ENCODE assay signal across 16 mouse cellular contexts in genomic region chr5:117290081-117290480, GRCm38 (mm10). TPM values are rescaled to one million over a fixed set of nuclear protein-coding genes. Genes with fewer than 3 reads are reported as not detected.
A peak's percentile ranks its signal among the peaks of the same experiment; 100 is the strongest.
DNase-seq lines count a peak whose midpoint lies in the region; ATAC-seq and TF ChIP-seq lines count a peak whose summit lies in the region.
"Had no signal": no experiment of that assay in that cellular context is flagged by ENCODE, and none has a peak within 500 bp of the region (broad histone marks: within the 10 kb centered on the region; RNA-seq: fewer than 3 reads in every experiment).

No protein-coding gene starts in this region.

- H3K36me3 ChIP-seq in forebrain, postnatal 0 days (ENCODE audit: insufficient read depth), result no peaks in the 10 kb centered on the region
- H3K36me3 ChIP-seq in forebrain, embryonic 11.5 days (ENCODE audit: control insufficient read depth, insufficient read depth, low read length), result no peaks in the 10 kb centered on the region
- no peaks in the 10 kb centered on the region for H3K36me3 ChIP-seq in liver, adult 2 months (ENCODE audit: control insufficient read depth, insufficient read depth, low read length)
- H3K36me3 ChIP-seq in liver, embryonic 12.5 days, result peaks cover 10% of the 10 kb centered on the region

- H3K9ac ChIP-seq in forebrain, postnatal 0 days, result no peak overlapping the region
- H3K9ac ChIP-seq in forebrain, embryonic 11.5 days (ENCODE audit: low read length), result no peak overlapping the region
- H3K9ac ChIP-seq in liver, adult 2 months (ENCODE audit: low read depth, low read length), result no peak overlapping the region
- no peak overlapping the region for H3K9ac ChIP-seq in liver, embryonic 12.5 days
- H3K9ac ChIP-seq: embryonic facial prominence, embryonic 13.5 days; hindbrain, embryonic 14.5 days had no signal

- H3K9me3 ChIP-seq in forebrain, postnatal 0 days (ENCODE audit: low read length), result no peaks in the 10 kb centered on the region
- H3K9me3 ChIP-seq in forebrain, embryonic 11.5 days (ENCODE audit: control insufficient read depth, low read length), result peaks cover 2% of the 10 kb centered on the region; the same call in 1 of the 2 replicates
- no peaks in the 10 kb centered on the region; the same call in 1 of the 2 replicates for H3K9me3 ChIP-seq in liver, embryonic 12.5 days (replicated peaks)
- H3K9me3 ChIP-seq: embryonic facial prominence, embryonic 13.5 days had no signal

- no peaks in the 10 kb centered on the region for H3K79me2 ChIP-seq in liver, adult 2 months (ENCODE audit: control insufficient read depth, insufficient read depth, low read length)

- peaks cover 11% of the 10 kb centered on the region; the same call in 1 of the 2 replicates for H3K4me1 ChIP-seq in forebrain, postnatal 0 days (ENCODE audit: insufficient read depth)
- peaks cover 7% of the 10 kb centered on the region for H3K4me1 ChIP-seq in forebrain, embryonic 11.5 days (replicated peaks; ENCODE audit: control insufficient read depth, insufficient read depth, low read length)
- peaks cover 16% of the 10 kb centered on the region for H3K4me1 ChIP-seq in liver, adult 2 months (ENCODE audit: control insufficient read depth, insufficient read depth, low read length)
- peaks cover 31% of the 10 kb centered on the region for H3K4me1 ChIP-seq in liver, embryonic 12.5 days

- no peak for DNase-seq in forebrain, postnatal 0 days
- DNase-seq in forebrain, embryonic 11.5 days (ENCODE audit: low spot score), result no peak
- DNase-seq in liver, adult 2 months (ENCODE audit: extremely low read depth, low read depth, low spot score), result no peak
- DNase-seq in 3T3-L1 (ENCODE audit: low read depth, low spot score) (peak; percentile 13), Patski (ENCODE audit: low read depth, low spot score) (no peak)
- DNase-seq in cerebellum, adult 8-10 months, result no peak
- no peak for DNase-seq in kidney, adult 18-20 months
- DNase-seq: cerebellum, postnatal 36 days; heart, adult 11 months; lung, postnatal 4 days had no signal

- no peak for TF ChIP-seq POLR2A in liver, adult 2 months (IDR thresholded peaks at IDR 0.05; ENCODE audit: extremely low read depth, insufficient read depth, low read length)

- H3K27me3 ChIP-seq in forebrain, postnatal 0 days (ENCODE audit: insufficient read depth, low read length), result no peaks in the 10 kb centered on the region
- H3K27me3 ChIP-seq in forebrain, embryonic 11.5 days (ENCODE audit: control insufficient read depth, insufficient read depth, low read length), result no peaks in the 10 kb centered on the region; the same call in 1 of the 2 replicates
- no peaks in the 10 kb centered on the region for H3K27me3 ChIP-seq in liver, adult 2 months (ENCODE audit: control insufficient read depth, insufficient read depth, low read length)
- H3K27me3 ChIP-seq in liver, embryonic 12.5 days (replicated peaks), result no peaks in the 10 kb centered on the region
- H3K27me3 ChIP-seq in Patski, result no peaks in the 10 kb centered on the region
- H3K27me3 ChIP-seq: embryonic facial prominence, embryonic 13.5 days had no signal

- no peak overlapping the region for H3K27ac ChIP-seq in forebrain, postnatal 0 days (ENCODE audit: low read depth, low read length)
- H3K27ac ChIP-seq in forebrain, embryonic 11.5 days (ENCODE audit: low read depth, low read length), result no peak overlapping the region
- H3K27ac ChIP-seq in liver, adult 2 months (replicated peaks; ENCODE audit: insufficient read depth, low read depth, low read length), result no peak overlapping the region
- H3K27ac ChIP-seq in liver, embryonic 12.5 days, result no peak overlapping the region
- H3K27ac ChIP-seq: embryonic facial prominence, embryonic 13.5 days; forebrain, embryonic 10.5 days; hindbrain, embryonic 14.5 days had no signal

- in situ Hi-C loops in Patski (cut with MboI; ENCODE audit: low pct_unique_long_range_greater_than_20kb), result loop anchor here (25.0 kb wide), 1 partner anchor 853 kb away; no protein-coding TSS in a partner anchor

- POLR2A ChIA-PET in Patski (lab: Charles Lee), result no interaction called here

- CTCF ChIA-PET in Patski (lab: Charles Lee), result interaction anchor here (11.2 kb wide), 1 partner anchor 15 kb away, joined by 101 read pairs; no protein-coding TSS in a partner anchor

- H3K4me2 ChIP-seq in forebrain, postnatal 0 days (ENCODE audit: low read depth), result no peak overlapping the region
- H3K4me2 ChIP-seq in forebrain, embryonic 11.5 days (ENCODE audit: low read depth, low read length, severe bottlenecking), result no peak overlapping the region
- H3K4me2 ChIP-seq in liver, embryonic 12.5 days, result no peak overlapping the region
- H3K4me2 ChIP-seq: embryonic facial prominence, embryonic 13.5 days; hindbrain, embryonic 14.5 days; midbrain, embryonic 11.5 days had no signal

- 95% methylated on average over 2 of the region's 2 CpGs for WGBS in forebrain, postnatal 0 days
- WGBS in forebrain, embryonic 11.5 days, result 96% methylated on average over 2 of the region's 2 CpGs
- 94% methylated on average over 2 of the region's 2 CpGs for WGBS in liver, adult 2 months
- WGBS in liver, embryonic 12.5 days (ENCODE audit: insufficient replicate concordance), result 85% methylated on average over 2 of the region's 2 CpGs

- TF ChIP-seq CTCF in forebrain, postnatal 0 days (IDR thresholded peaks at IDR 0.05; ENCODE audit: low read depth), result peak; percentile 33
- peak; percentile 21; the same call in 1 of the 2 replicates for TF ChIP-seq CTCF in liver, adult 2 months (IDR thresholded peaks at IDR 0.05; ENCODE audit: low read depth, low read length)
- TF ChIP-seq CTCF in Patski (IDR thresholded peaks at IDR 0.05), result peak; percentile 70

- no peak overlapping the region for H3K4me3 ChIP-seq in forebrain, postnatal 0 days (ENCODE audit: low read depth, low read length)
- no peak overlapping the region for H3K4me3 ChIP-seq in forebrain, embryonic 11.5 days (ENCODE audit: low read depth, low read length)
- no peak overlapping the region for H3K4me3 ChIP-seq in liver, adult 2 months (ENCODE audit: insufficient read depth, low read depth, low read length)
- no peak overlapping the region for H3K4me3 ChIP-seq in liver, embryonic 12.5 days
- H3K4me3 ChIP-seq: embryonic facial prominence, embryonic 13.5 days; forebrain, embryonic 10.5 days; myocyte had no signal

- no peak for ATAC-seq in forebrain, postnatal 0 days
- ATAC-seq in forebrain, embryonic 11.5 days (replicated peaks; ENCODE audit: low FRiP score), result no peak
- no peak for ATAC-seq in liver, embryonic 12.5 days
- no peak for ATAC-seq in Patski

RNA-seq across cellular contexts. Expression of gene Pebp1, which starts 2.7 kb away (rescaled TPM):
- total RNA-seq in forebrain, postnatal 0 days (2014; rRNA removed), result 1,357 and 1,641 TPM in 2 replicates
- polyA plus RNA-seq in forebrain, postnatal 0 days (2015; fragmentation: Nextera tagmentation; extraction: Ambion mirVana), result 1,186 and 1,234 TPM in 2 replicates
- polyA plus RNA-seq in forebrain, embryonic 11.5 days (2014; fragmentation: Nextera tagmentation; extraction: Ambion mirVana), result 881 and 979 TPM in 2 replicates
- 252 and 253 TPM in 2 replicates for total RNA-seq in liver, adult 2 months (2014; rRNA removed)
- polyA plus RNA-seq in liver, adult 2 months (2012; rRNA removed), result 719 and 995 TPM in 2 replicates
- 311 and 318 TPM in 2 replicates for polyA plus RNA-seq in liver, embryonic 12.5 days (2016; fragmentation: Nextera tagmentation; extraction: Ambion mirVana)
- 829 TPM for polyA plus RNA-seq in Patski (2021)

RNA-seq across cellular contexts. Expression of gene Vsig10, which starts 28.8 kb away (rescaled TPM):
- total RNA-seq in forebrain, postnatal 0 days (2014; rRNA removed), result 1.0 and 1.4 TPM in 2 replicates
- polyA plus RNA-seq in forebrain, postnatal 0 days (2015; fragmentation: Nextera tagmentation; extraction: Ambion mirVana), result 0.77 and 1.4 TPM in 2 replicates
- polyA plus RNA-seq in forebrain, embryonic 11.5 days (2014; fragmentation: Nextera tagmentation; extraction: Ambion mirVana), result 2.3 and 2.5 TPM in 2 replicates
- total RNA-seq in liver, adult 2 months (2014; rRNA removed), result 1.5 and 1.8 TPM in 2 replicates
- polyA plus RNA-seq in liver, adult 2 months (2012; rRNA removed), result 2.5 and 4.5 TPM in 2 replicates
- polyA plus RNA-seq in liver, embryonic 12.5 days (2016; fragmentation: Nextera tagmentation; extraction: Ambion mirVana), result 2.1 and 2.4 TPM in 2 replicates
- polyA plus RNA-seq in Patski (2021), result 46.8 TPM
